Mouse (Mus musculus) yolk sac, embryonic 10.5 days (tissue): ENCODE data around the gene Golga4.
A peak's percentile ranks its signal among the peaks of the same experiment; 100 is the strongest.

Experiments
- DNase-seq: peaks from one replicate; pipeline ENCODE4 v3.0.0-alpha.2; 2017; ENCODE audit warnings: low spot score

The Golga4 gene

DNA sequence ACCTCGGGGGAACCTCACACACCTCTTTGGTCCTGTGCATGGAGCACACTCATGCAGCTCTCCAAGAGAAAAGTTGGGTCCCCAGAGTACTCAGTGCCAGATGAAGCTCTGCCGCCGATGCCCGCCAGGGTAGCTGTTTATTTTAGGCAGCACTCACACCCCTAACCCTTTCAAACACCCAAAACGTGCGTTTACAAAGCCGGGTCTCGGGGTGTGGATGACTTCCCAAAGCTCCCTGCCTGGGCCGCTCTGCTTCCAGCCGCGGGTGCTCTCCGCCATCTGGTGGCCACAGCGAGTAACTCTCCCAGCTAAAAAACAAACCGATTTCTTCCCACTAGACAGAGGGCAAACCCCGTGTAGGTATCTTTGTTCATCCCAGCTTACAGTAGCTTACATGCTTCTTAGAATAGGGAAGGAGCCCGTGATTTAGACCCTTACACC, 16.5 kb upstream of the Golga4 start:
- peak; percentile 77 for DNase-seq

DNA sequence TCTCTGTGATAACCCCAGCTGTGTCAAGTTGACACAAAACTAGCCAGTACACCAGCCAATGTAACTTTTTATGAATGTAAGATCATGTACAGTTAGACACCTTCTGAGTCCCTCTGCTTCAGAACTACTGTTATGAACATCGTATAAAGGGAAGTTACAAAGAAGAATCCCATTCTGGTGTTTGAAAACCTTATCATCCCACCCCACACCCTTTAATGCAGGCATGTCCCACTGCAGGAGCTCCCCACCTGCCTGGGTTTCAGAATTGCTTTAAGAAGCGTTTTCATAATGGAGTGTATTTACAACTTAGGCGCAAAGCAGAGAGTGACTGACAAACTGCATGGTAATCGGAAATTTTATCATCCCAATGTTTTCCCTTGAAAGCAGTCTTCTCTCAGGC, 14.9 kb upstream of the Golga4 start:
- no peak for DNase-seq

DNA sequence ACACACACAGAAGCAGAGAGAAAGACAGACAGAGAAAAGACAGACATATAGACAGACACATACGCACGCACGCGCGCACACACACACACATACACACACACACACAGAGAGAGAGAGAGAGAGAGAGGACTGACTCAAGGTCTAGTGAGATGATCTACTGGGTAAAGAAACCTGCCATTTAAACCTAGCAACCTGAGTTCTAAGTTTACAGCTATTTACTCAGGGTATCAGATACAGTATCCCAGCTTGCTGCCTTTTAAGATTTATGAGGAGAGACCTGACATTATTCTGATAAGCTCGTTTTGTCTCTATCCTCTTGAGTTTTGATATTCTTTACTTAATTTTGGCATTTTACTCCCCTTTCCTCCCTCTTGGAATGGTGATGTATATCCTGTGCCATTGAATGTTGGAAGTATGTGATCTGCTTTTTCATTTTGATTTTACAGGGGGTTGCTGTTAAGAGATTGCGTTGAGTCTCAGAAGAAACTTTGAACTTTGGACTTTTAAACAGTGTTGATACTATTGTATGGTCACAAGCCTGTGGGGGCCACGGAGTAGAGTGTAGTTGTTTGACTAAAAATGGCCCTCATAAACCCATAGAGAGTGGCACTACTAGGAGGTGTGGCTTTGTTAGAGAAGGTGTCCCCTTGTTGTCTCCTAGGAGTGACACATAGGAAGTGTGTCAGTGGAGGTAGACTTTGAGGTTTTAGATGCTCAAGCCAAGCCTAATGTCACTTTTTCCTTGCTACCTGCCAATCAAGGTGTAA, 13.0 kb upstream of the Golga4 start:
- no peak for DNase-seq

DNA sequence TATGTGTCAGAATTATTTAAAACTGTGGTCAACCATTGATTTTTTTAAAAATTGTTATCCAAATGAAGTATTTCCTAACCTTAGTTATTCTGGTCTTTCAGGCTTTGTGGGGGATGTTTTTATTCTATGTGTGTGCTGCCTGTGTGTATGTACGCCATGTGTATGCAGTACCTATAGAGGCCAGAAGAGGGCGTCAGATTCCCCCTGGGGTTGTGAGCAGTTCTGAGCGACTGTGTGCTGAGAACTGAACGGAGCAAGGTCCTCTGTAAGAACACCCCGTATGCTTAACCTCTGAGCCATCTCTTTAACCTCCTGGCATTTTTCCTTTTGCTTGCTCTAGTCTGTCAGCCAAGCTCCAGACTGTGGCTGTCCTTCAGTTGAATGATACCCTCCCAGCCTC, 12.0 kb upstream of the Golga4 start:
- no peak for DNase-seq

DNA sequence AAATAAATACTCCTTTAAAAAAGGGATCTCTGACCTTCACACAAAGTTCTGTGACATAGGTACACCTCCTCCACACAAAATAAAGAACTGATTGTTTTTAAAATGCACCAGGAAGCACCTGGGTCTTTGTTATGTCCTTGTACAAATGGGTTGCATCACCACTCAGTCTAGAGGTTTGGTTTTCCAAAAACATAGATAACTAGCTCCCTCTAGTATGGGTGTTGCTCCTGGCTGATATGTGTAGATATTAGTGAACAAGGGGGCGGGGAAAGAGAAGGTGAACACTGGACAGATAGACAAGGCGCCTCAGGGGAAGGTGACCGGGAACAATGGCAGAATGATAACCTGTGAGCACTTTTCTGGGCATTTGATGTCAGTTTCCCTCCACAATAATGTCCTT, 10.1 kb upstream of the Golga4 start:
- DNase-seq: no peak

DNA sequence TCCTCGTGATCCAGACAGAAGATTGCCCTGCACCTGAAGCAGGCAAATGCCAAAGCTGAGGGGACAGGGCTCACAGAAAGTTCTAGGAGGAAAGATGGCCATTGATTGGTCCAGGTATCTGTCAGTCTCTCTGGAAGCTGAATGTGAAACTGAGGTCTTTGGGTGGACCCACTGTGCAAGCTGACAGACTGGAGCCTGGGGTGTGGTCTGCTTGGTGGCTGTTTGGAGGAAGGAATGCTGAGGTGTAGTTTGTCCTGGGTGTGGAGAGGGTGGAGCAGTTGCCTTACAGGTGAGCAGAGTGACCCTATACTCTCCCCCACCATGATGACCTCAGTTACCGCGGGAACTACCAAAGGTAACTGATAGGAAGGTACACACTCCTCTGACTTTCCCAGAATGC, 9.1 kb upstream of the Golga4 start:
- peak; percentile 74 for DNase-seq

DNA sequence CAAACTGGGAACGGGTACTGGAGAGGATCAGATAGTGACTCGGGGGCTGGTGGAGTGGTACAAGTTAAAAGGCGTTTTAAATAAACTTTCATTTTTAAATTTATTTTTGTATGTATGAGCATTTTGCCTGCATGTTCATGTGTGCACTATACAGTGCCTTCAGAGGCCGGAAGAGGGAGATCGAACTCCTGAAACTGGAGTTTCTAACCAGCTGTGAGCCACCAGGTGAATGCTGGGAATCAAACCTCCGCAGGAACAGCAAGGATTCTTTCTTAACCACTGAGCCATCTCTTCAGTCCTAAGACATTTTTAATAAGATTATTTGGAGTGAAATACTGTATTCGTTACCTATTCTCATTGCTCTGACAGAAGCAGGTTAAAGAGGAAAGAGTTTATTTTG, 8.0 kb upstream of the Golga4 start:
- DNase-seq: no peak

DNA sequence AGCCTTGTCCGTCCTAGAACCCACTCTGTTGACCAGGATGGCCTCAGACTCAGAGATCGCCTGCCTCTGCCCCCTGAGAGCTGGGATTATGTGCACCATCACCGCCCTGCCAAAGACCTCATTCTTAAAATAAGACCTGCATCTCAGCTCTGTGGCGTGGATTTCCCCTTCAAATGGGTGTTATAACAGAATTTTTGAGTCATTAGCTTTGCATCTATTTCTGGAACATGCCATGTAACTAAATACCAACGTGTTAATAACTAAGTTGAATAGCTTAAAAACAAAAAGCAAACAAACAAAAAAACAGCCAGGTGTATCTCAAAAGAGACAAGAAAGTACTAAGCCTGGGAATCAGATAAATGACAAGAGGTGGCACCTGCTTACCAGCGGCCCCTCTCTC, 5.1 kb upstream of the Golga4 start:
- DNase-seq: no peak

DNA sequence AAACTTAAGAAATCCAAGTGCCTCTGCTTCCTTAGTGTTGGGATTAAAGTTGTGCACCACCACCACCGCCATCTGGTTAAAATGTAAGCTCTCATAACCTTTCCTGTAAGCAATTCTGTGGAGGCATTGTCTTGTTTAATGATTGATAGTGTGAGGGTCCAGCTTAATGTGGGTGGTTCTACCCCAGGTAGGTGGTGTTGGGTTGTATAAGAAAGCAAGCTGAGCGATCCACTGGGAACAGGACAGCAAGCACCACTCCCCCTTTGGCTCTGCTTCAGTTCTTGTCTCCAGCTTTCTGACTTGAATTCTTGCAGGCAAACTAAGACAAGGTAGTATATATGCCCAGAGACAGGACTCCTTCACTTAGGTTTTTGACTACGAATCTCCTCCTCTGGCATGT, 1.4 kb upstream of the Golga4 start:
- peak; percentile 69 for DNase-seq

DNA sequence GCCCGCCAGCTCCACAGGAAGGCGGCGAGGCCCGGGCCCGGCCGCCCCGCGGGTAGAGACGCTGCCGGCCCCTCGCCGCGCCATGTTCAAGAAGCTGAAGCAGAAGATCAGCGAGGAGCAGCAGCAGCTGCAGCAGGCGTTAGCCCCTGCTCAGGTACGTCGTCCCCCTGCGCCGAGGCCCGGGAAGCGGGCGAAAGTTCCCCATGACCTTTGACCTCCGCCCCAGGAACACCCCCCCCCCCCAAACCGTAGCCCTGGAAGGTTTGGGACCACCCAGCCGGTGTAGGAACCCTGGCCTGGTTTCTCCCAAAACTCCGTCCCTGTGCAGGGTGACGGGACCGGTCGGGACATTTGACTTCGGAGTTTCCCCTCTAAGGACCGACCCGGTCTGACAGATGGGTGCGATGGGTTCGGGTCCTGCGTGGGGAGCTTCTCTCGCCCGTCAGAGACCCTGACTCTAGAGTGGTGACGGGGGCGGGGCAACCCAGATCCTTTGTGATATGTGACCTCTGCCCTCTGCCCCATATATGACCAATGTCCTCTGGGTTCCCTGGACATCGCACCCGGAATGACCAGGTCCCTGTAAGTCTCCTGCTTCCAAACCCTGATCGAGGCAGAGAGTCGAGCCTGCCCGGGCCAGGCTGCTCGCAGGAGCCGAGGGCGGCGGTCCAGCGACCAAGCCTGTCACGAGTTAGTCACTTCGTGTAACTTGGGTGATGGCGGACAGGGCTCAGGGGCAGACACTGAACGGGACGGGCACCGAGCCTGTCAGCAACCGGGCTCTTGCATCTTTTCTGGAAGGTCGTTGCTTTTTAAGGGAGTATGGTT, 551 bp downstream of the Golga4 start:
- DNase-seq: peak; percentile 61

DNA sequence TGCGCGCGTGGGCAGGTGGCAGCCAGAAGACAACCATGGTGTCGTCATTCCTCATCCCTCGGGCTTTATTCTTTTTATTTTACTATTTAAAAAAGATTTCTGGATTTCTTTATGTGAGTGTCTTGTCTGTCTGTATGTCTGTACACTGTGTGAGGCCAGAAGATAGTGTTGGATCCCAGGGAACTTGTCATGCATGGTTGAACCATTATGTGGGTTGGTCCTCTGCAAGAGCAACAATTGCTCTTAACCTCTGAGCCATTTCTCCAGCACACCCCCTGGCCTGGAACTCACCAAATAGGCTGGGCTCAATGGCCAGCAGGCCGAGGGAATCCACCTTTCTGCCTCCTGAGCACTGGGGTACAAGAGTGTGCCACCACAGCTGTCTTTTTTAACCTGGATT, 1.5 kb downstream of the Golga4 start:
- no peak for DNase-seq

DNA sequence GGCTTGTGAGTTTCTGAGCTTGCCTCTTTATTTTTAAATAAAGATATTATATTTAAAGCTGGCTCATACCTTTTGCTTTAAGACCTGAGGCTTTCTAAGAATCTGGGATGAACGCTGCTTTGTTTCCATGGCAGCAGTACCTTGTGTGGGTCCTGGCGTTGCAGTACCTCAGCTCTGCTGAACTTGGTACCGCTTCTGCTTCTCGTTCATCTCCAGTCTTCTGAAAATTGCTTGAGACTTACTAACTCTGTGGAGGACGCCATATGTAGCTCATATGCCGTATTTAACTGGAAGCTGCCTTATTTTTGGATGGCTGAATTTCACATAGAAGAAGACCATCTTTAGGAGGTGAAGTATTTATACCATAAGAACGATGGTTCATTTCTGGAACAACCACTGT, 2.5 kb downstream of the Golga4 start:
- no peak for DNase-seq

DNA sequence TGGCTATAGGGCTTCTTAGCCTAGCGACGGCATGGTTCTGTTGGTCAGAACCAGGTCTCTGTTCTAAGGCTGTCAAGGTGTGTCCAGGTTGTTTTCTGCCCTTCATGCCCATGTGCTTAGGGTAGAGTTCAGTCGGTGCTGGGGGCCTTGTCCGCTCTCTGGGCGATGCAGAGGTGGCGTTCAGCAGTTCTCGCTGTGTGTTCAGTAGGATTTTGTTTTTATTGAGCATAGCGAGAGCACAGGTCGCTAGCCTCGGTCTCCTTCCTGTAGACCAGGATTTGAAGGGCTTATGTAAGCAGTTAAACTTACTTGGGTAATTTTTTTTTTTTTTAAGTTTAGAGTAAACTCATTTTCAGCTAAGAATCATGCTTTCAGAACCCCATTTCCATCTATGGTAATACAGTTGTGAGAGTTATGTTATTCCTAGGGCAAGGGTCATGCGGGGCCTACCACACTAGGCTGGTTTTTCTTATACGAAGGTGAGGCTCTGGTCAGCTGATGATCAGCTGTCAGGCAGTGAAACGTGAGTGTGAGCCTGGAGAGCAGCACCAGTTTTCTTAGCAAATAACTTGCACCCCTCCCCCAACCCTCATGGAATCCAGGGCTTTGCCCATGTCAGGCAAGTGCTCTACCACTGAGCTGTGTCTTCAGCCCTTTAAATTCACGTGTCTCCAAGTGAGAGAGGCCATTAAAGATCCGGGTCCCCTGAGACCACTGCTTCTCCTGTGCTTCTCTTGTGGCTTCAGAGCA, 5.0 kb downstream of the Golga4 start:
- peak; percentile 67 for DNase-seq

DNA sequence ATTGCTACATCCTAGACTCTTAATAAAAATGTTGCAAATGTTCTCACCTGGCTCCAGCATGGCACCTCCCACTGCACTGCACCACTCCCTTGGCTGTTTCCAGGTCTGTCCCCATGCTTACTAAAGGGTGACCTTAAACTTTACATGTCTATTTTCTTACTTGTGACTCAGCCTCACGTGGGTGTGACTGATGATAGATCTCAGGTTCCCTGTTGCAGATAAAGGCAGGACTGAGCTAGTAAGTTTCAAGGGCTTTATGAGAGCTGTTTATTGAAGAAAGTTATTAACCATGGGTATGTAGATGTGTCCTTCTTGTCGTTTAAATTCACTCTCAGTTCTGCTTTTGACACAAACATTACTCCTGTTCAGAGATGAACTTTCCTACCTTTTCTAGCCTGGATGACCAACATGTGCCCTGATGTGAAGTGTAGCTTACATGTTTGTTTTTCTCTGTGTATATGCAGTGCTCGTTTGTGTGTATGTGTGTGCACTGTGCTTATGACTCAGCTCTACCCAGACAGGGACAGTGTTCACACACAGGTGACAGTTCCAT, 6.7 kb downstream of the Golga4 start:
- no peak for DNase-seq

DNA sequence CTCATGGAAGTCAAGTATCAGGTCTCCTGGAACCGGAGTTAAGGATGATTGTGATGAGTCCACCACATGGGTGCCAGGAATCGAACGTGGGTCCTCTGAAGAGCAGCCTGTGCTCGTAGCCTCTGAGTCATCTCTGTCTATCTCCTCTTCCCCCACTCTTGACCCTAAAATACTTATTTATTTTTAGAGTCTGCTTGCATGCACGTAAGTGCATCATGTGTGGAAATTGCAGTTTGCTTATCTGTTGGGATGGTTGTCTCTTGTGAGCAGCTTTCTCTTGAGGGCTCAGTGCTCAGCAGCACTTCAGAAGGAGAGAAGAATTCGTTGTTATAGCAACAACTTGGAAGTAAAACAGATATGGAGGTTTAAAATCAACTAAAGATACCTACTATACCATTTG, 9.4 kb downstream of the Golga4 start:
- no peak for DNase-seq

DNA sequence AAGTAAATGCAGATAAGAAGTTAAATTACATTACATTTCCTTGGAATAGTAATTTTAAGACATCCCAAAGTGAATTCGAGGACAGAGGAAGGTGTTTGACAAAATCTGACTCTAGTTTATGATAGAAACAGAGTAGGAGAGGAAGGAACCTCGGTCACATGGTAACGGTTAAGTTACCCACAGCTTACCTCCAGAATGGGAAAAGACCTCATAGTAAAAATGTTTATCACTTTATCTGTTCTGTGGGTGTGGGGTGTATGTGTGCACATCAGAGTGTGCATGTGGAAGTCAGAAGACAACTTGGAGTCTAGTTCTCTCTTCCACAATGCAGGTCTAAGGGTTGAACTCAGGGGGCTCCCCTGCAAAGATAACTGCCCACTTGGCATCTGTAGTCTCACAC, 10.1 kb downstream of the Golga4 start:
- DNase-seq: no peak

DNA sequence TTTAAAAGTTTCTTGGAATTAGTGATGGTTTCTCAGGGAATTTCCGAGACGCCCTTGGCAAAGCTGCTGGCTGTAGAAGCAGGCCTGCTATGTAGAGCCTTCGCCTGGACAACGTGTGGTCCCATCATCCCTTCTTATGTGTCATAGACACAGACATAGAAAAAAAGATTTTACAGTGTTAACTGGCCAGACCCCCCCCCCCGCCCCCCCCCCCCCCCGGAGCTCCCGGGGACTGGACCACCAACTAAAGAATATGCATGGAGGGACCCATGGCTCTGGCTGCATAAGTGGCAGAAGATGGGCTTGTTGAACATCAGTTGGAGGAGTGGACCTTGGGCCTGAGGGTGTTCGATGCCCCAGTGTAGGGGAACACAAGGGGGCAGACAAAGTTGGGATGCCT, 11.6 kb downstream of the Golga4 start:
- DNase-seq: no peak

DNA sequence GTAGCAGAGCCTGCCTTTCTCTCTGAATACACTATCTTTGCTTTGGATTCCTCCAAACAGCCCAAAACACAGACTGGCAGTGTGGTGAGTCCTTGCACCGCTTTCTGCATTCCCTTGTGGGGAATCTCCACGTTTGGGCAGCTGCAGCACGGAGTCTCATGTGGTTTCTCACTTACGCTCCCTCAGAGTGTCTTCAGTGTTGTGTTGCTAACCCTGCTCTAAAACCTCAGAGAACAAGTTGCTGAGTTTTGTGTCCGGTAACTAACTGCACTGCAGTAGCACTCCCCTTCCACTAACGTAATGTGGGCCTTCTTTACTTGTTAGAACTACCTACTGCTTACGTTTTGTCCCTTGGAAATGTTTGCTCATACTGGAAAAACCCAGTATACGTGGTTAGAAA, 13.0 kb downstream of the Golga4 start:
- DNase-seq: no peak

DNA sequence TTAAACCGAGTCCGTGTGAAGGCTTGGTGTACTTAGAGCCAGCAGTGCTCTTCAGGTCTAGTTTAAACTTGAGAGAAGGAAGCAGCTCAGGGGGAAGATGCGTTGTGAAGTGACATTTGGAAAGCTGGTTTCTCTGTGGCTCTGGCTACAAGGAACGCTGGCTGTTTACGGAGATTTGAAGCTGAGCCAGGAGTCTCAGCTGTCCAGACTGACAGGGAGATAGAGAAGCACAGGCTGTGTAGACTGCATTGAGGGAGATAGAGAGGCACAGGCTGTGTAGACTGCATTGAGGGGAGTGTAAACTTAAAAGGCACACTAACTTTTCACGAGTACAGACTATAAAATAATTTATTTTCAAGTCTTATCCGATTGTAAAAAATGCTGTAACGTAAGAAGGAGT, 13.9 kb downstream of the Golga4 start:
- DNase-seq: no peak

DNA sequence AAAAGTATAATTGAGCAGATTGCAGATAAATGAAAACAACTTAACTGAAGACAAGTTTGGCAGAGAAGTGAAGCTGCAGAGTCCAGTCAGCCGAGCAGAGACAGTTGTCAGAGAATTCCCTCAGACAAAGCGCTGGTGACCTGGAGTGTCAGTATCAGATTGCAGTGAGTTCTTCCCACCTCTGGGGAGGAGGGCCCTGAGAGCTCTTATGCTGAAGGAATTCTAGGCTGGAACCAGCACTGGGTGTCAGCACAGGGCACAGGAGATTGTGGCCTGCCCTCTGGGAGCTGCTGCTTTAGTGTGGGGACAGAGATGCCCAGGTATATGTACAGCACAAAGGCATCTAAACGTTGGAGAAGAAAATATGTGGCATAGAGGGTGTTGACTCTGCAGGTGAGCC, 14.8 kb downstream of the Golga4 start:
- no peak for DNase-seq

DNA sequence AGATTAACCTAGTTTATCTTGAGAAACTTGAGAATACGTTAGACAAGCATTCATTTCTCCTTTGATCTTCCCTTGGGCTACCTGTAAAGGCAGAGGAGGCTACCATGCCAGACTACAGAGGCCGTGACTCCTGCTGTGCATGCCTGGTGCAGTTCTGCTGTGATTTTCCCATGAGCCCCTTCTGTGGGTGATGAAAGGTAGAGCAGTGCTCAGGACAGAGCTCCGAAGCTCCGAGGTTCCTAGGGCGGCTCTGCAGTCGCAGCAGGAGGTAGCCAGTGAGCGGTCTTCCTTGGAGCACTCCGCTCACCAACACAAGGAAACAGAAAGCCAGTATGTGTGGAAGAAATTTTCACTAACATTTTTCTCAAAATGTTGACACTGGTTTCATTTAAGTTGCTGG, 15.6 kb downstream of the Golga4 start:
- no peak for DNase-seq

DNA sequence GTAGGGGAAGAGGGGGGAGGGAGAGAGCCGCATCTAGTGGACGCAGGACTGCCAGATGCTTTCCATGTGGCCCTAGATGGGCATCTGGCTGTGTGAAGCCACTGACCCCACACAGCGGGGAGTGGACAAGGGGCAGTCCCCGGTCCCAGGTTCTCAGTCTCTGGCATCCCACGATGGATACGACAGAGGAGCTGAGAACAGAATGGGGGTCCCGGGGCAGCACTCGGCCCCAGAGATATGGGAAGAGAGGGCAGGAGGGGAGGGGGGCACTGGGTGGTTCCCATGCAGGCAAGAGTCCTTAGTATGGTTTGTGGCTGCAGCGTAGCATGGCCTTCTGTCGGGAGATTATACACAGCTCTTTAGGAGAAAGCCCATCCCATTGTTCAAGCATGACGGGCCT, 17.7 kb downstream of the Golga4 start:
- DNase-seq: no peak

DNA sequence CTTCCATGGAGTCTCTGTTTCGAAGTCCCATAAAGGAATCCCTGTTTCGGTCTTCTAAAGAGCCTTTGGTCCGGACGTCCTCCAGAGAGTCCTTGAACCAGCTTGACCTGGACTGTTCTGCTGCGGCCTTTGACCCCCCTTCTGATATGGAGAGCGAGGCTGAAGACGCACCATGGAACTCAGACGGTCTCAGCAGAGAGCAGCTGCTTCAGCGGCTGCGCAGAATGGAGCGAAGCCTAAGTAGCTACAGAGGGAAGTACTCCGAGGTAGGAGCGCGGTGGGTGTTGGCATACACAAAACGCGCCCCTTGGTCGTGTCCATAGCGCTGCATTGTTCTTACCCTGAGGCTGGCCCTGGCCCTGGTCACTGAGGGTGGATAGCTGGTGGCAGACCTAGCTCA, 21.0 kb downstream of the Golga4 start:
- DNase-seq: peak; percentile 63
